Mouse (Mus musculus) limb, embryonic 10.5 days (tissue): ENCODE measurements around the gene Tcf12. TPM values are rescaled to one million over a fixed set of nuclear protein-coding genes. Genes with fewer than 3 reads are reported as not detected.

Experiments used
- DNase-seq: peaks from one replicate; pipeline ENCODE4 v3.0.0-alpha.2; 2017; ENCODE audit warnings: low spot score
- H3K27ac ChIP-seq: fragments of 300-500 bp; sonication (generic); 2 replicates; pipeline ENCODE4 v1.5.1; 2016; ENCODE audit warnings: mild to moderate bottlenecking
- H3K27me3 ChIP-seq: fragments of 300-500 bp; sonication (generic); 2 replicates; pipeline ENCODE4 v1.6.1; 2016; ENCODE audit warnings: low read depth, mild to moderate bottlenecking; ENCODE audit not compliant: poor library complexity, severe bottlenecking
- H3K36me3 ChIP-seq: fragments of 300-500 bp; sonication (generic); 2 replicates; pipeline ENCODE4 v1.6.1; 2016; ENCODE audit warnings: mild to moderate bottlenecking, moderate library complexity
- H3K4me1 ChIP-seq: fragments of 300-500 bp; sonication (generic); 2 replicates; pipeline ENCODE4 v1.6.1; 2016
- H3K4me3 ChIP-seq: fragments of 300-500 bp; sonication (generic); 2 replicates; pipeline ENCODE4 v1.5.1; 2016; ENCODE audit warnings: mild to moderate bottlenecking, moderate library complexity
- H3K9me3 ChIP-seq: fragments of 300-500 bp; sonication (generic); replicated peaks from 2 replicates; pipeline ENCODE4 v1.6.1; 2016; ENCODE audit warnings: mild to moderate bottlenecking
- WGBS: fragments of 180-500 bp; shearing (Covaris S2); methylation state at CpG from one replicate; pipeline ENCODE4 v1.1.7; 2016; 5-methylcytosine and 5-hydroxymethylcytosine counted together
- polyA plus RNA-seq: library from polyadenylated mRNA; unstranded; fragments of >200 nt; fragmentation: Nextera tagmentation; extraction: Ambion mirVana; gene quantifications from 2 replicates; pipeline ENCODE4 v1.2.1, GENCODE M21; 2016

Gene Tcf12
- 201 and 216 TPM in 2 replicates for polyA plus RNA-seq

DNA sequence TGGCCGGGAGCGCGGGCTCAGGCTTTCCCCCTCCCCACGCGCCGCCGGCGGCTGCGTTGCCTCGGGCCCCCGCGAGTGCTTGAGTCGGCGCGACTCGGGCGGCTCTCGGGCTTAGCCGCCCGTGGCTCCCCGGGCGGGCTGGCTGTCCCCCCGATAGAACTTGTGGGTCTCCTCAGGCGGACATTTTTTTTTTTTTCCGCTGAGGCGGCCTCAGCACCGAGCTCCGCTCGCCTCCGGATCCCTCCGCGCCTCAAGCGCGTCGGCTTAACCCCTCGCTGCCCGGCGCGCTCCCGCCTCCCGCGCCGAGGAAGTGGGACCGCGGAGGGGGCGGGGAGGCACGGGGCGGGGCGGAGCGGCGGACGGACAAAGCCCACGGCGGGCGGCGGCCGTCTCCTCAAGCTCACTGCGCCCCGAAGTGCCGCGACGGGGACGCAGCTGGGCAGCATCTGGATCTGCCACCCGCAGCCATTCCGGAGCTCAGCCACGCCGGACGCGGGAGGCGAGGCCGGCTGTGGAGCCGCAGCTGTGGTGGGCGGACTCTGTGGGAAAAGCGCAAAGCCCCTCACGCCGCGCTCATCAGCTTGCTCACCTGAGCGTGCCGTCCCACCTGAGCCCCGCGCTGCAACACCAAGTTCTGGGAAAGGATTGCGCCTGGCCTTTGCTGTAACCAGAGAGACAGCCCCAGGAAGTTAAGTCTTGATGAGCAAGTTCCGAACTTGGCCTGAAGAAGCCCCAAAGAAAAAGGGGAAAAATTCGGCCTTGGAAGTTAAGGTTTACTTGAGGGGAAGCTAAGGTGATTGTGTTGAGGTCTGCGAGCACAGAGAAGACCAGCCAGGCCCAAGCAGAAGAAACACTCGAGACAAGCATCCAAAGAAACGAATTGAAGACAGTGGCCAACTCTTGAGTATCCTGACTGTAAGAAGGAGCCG is at the start of gene Tcf12:
Gene Tcf12, minus strand, starts transcription at position 250 of the 929 bp plus-strand sequence.
- WGBS = 2% methylated on average over 85 of the region's 88 CpGs

GRCm38 (mm10) chr9:72158392-72158791 is 46.7 kb upstream of the Tcf12 start:
- H3K27ac ChIP-seq = no peak overlapping the region
- H3K9me3 ChIP-seq = no peaks in the 10 kb centered on the region
- no peak for DNase-seq
- no peak overlapping the region for H3K4me3 ChIP-seq
- no peaks in the 10 kb centered on the region for H3K27me3 ChIP-seq
- peaks cover 18% of the 10 kb centered on the region for H3K4me1 ChIP-seq
- no peaks in the 10 kb centered on the region for H3K36me3 ChIP-seq
- 67% methylated on average over 2 of the region's 2 CpGs for WGBS

More for the DNA sequence above, at the start of gene Tcf12:
- Histone ChIP-seq H3K27ac (peak within 1 kb of the TSS; percentile 100), H3K4me1 (peaks cover 20% of the 10 kb centered on the region), H3K36me3 (peaks cover 24% of the 10 kb centered on the region), H3K27me3 (no peaks in the 10 kb centered on the region), H3K9me3 (no peaks in the 10 kb centered on the region), H3K4me3 (peak within 1 kb of the TSS; percentile 98)
- peak; percentile 91 for DNase-seq

DNA sequence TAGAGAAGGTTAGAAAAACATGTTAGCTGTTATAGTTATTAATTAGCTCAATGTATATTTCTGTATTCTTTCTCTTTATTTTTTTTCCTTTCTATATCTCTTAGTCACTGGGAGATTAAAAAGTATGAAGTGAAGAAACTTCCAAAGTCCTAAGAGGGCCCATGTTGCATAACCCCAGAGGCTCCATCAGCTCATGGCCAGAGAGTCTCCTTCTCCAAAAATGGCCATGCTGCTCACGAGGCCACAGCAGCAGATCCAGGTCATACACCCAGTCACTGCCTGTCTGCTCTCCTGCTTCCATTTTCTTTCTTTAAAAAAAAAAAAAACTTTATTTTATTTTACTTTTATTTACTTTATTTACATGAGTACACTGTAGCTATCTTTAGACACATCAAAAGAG is 45.4 kb upstream of the Tcf12 start:
- no peak for DNase-seq
- WGBS = 86% methylated on average over 1 of the region's 1 CpGs
- Histone ChIP-seq H3K36me3 (no peaks in the 10 kb centered on the region), H3K9me3 (no peaks in the 10 kb centered on the region), H3K27me3 (no peaks in the 10 kb centered on the region), H3K4me1 (peaks cover 18% of the 10 kb centered on the region), H3K4me3 (no peak overlapping the region), H3K27ac (no peak overlapping the region)

- Histone ChIP-seq H3K4me3 (no peak overlapping the region; the same call in 1 of the 2 replicates), H3K4me1 (peaks cover 18% of the 10 kb centered on the region), H3K27me3 (no peaks in the 10 kb centered on the region), H3K36me3 (no peaks in the 10 kb centered on the region), H3K27ac (peak overlapping the region; percentile 61), H3K9me3 (no peaks in the 10 kb centered on the region)
- no peak for DNase-seq
- WGBS = 50% methylated on average over 21 of the region's 21 CpGs
These were observed 43.8 kb upstream of the Tcf12 start for GRCm38 (mm10) chr9:72155250-72156138.

DNA sequence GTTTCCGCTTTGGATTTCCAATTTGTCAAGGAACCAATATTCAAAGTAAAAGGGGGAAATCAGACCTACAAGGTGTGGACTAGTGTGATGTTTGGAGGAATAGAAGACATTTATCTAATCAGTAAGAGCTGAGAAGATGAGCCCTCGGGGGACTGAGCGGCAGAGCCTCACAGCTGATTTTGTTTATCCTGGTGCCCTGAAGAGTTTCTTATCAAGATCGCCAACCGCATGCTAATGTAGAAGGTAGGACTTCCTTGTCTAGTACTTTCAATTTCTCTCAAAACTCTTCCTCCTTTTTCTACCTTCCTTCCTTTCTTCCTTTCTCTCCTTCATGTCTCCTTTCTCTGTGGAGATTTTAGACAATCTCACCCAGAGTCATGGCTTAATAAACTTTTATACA is 32.5 kb upstream of the Tcf12 start:
- Histone ChIP-seq H3K4me1 (no peaks in the 10 kb centered on the region), H3K4me3 (no peak overlapping the region), H3K27ac (no peak overlapping the region), H3K27me3 (no peaks in the 10 kb centered on the region), H3K9me3 (no peaks in the 10 kb centered on the region), H3K36me3 (no peaks in the 10 kb centered on the region)
- 88% methylated on average over 5 of the region's 5 CpGs for WGBS
- no peak for DNase-seq

- H3K27ac ChIP-seq = no peak overlapping the region
- no peak for DNase-seq
- H3K4me3 ChIP-seq = no peak overlapping the region
- H3K4me1 ChIP-seq = peaks cover 9% of the 10 kb centered on the region
- no peaks in the 10 kb centered on the region for H3K9me3 ChIP-seq
- no peaks in the 10 kb centered on the region for H3K27me3 ChIP-seq
- H3K36me3 ChIP-seq = no peaks in the 10 kb centered on the region
These were observed 26.2 kb upstream of the Tcf12 start for GRCm38 (mm10) chr9:72137899-72138298.

GRCm38 (mm10) chr9:72133772-72134245 is 22.1 kb upstream of the Tcf12 start:
- no peak for DNase-seq
- Histone ChIP-seq H3K36me3 (no peaks in the 10 kb centered on the region), H3K27me3 (no peaks in the 10 kb centered on the region), H3K9me3 (no peaks in the 10 kb centered on the region), H3K27ac (peak overlapping the region; percentile 98), H3K4me3 (peak overlapping the region; percentile 74), H3K4me1 (peaks cover 22% of the 10 kb centered on the region)
- WGBS = 78% methylated on average over 4 of the region's 4 CpGs

- Histone ChIP-seq H3K9me3 (no peaks in the 10 kb centered on the region), H3K4me3 (peak overlapping the region; percentile 74), H3K36me3 (no peaks in the 10 kb centered on the region), H3K27ac (peak overlapping the region; percentile 98), H3K27me3 (no peaks in the 10 kb centered on the region), H3K4me1 (peaks cover 22% of the 10 kb centered on the region)
- DNase-seq = peak; percentile 93
- WGBS = 2% methylated on average over 56 of the region's 56 CpGs
These were observed 21.6 kb upstream of the Tcf12 start for GRCm38 (mm10) chr9:72133089-72133771.

GRCm38 (mm10) chr9:72132728-72133088 is 21.0 kb upstream of the Tcf12 start:
- Histone ChIP-seq H3K27ac (peak overlapping the region; percentile 98), H3K4me3 (peak overlapping the region; percentile 74), H3K36me3 (no peaks in the 10 kb centered on the region), H3K27me3 (no peaks in the 10 kb centered on the region), H3K9me3 (no peaks in the 10 kb centered on the region), H3K4me1 (peaks cover 22% of the 10 kb centered on the region)
- WGBS = under 1% methylated on average over 29 of the region's 29 CpGs
- DNase-seq = no peak

GRCm38 (mm10) chr9:72129884-72130283 is 18.2 kb upstream of the Tcf12 start:
- H3K4me3 ChIP-seq = no peak overlapping the region
- no peaks in the 10 kb centered on the region for H3K27me3 ChIP-seq
- H3K4me1 ChIP-seq = peaks cover 22% of the 10 kb centered on the region
- WGBS = 87% methylated on average over 4 of the region's 4 CpGs
- DNase-seq = no peak
- H3K9me3 ChIP-seq = no peaks in the 10 kb centered on the region
- H3K27ac ChIP-seq = no peak overlapping the region
- no peaks in the 10 kb centered on the region for H3K36me3 ChIP-seq

GRCm38 (mm10) chr9:72125442-72125841 is 13.8 kb upstream of the Tcf12 start:
- no peaks in the 10 kb centered on the region for H3K9me3 ChIP-seq
- no peak overlapping the region for H3K4me3 ChIP-seq
- 96% methylated on average over 1 of the region's 1 CpGs for WGBS
- DNase-seq = no peak
- peaks cover 4% of the 10 kb centered on the region; the same call in 1 of the 2 replicates for H3K4me1 ChIP-seq
- no peaks in the 10 kb centered on the region for H3K27me3 ChIP-seq
- no peaks in the 10 kb centered on the region for H3K36me3 ChIP-seq
- no peak overlapping the region for H3K27ac ChIP-seq

- H3K36me3 ChIP-seq = no peaks in the 10 kb centered on the region
These were observed 6.8 kb upstream of the Tcf12 start for GRCm38 (mm10) chr9:72118490-72118889.

More at GRCm38 (mm10) chr9:72118490-72118889, 6.8 kb upstream of the Tcf12 start:
- Histone ChIP-seq H3K9me3 (no peaks in the 10 kb centered on the region), H3K4me3 (no peak overlapping the region), H3K4me1 (no peaks in the 10 kb centered on the region), H3K27me3 (no peaks in the 10 kb centered on the region), H3K27ac (no peak overlapping the region)
- DNase-seq = no peak
